Mouse (Mus musculus) lung, embryonic 14.5 days (tissue): Measurements from ENCODE around the gene Pcsk6. TPM values are rescaled to one million over a fixed set of nuclear protein-coding genes. Genes with fewer than 3 reads are reported as not detected.

Experiments used
- ATAC-seq: fragments of 200-750 bp; cut with Nextera tagmentation; 2 replicates; pipeline ENCODE4 v1.8.0; 2017; ENCODE audit warnings: mild to moderate bottlenecking, moderate TSS enrichment, moderate library complexity; ENCODE audit not compliant: insufficient read depth
- DNase-seq: peaks from one replicate; pipeline ENCODE4 v3.0.0-alpha.2; 2015
- H3K27ac ChIP-seq: fragments of 300-500 bp; sonication (generic); 2 replicates; pipeline ENCODE4 v1.5.1; 2014; ENCODE audit warnings: low read depth, mild to moderate bottlenecking, moderate library complexity
- H3K27me3 ChIP-seq: fragments of 300-500 bp; sonication (generic); 2 replicates; pipeline ENCODE4 v1.6.1; 2014; ENCODE audit warnings: low read length, control low read depth; ENCODE audit not compliant: insufficient read depth
- H3K36me3 ChIP-seq: fragments of 300-500 bp; sonication (generic); 2 replicates; pipeline ENCODE4 v1.6.1; 2014; ENCODE audit warnings: control low read depth; ENCODE audit not compliant: insufficient read depth
- H3K4me1 ChIP-seq: fragments of 300-500 bp; sonication (generic); 2 replicates; pipeline ENCODE4 v1.6.1; 2014; ENCODE audit warnings: antibody characterized with exemption, control low read depth; ENCODE audit not compliant: insufficient read depth
- H3K4me2 ChIP-seq: fragments of 300-500 bp; sonication (generic); 2 replicates; pipeline ENCODE4 v1.6.1; 2014; ENCODE audit warnings: mild to moderate bottlenecking
- H3K4me3 ChIP-seq: fragments of 300-500 bp; sonication (generic); 2 replicates; pipeline ENCODE4 v1.5.1; 2014; ENCODE audit warnings: low read depth, low read length
- H3K9ac ChIP-seq: fragments of 300-500 bp; sonication (generic); 2 replicates; pipeline ENCODE4 v1.6.1; 2014
- H3K9me3 ChIP-seq: fragments of 300-500 bp; sonication (generic); 2 replicates; pipeline ENCODE4 v1.6.1; 2016; ENCODE audit warnings: low read depth, low read length, control low read depth
- CTCF ChIP-seq: IDR thresholded peaks from 2 replicates; pipeline ENCODE4 v1.5.1; 2016; ENCODE audit warnings: antibody characterized with exemption, low read depth
- WGBS: fragments of 180-500 bp; shearing (Covaris S2); extraction: QIAGEN DNeasy Blood & Tissue Kit; methylation state at CpG from one replicate; pipeline ENCODE4 v1.1.7; 2014; 5-methylcytosine and 5-hydroxymethylcytosine counted together
- polyA plus RNA-seq: library from polyadenylated mRNA; unstranded; fragments of >200 nt; fragmentation: Nextera tagmentation; extraction: Ambion mirVana; gene quantifications from 2 replicates; pipeline ENCODE4 v1.2.1, GENCODE M21; 2014

The Pcsk6 gene
- polyA plus RNA-seq, 1 experiment from 2014 or later: 9.2 TPM

- 0 out of 2 replicates have a peak, but pooled peaks cover 5% of the 10 kb centered on the region for H3K4me1 ChIP-seq
- peak overlapping the region; percentile 46 for H3K4me2 ChIP-seq
- 32% methylated on average over 12 of the region's 12 CpGs for WGBS
- H3K9ac ChIP-seq: no peak overlapping the region
- no peak for TF ChIP-seq CTCF
- H3K4me3 ChIP-seq: no peak overlapping the region
- 0 out of 2 replicates have a peak overlapping the region, but pooled peaks have one; percentile 12 for H3K27ac ChIP-seq
- peak; percentile 39 for DNase-seq
- H3K9me3 ChIP-seq: no peaks in the 10 kb centered on the region
- peak; percentile 31 for ATAC-seq
- no peaks in the 10 kb centered on the region for H3K36me3 ChIP-seq
- H3K27me3 ChIP-seq: no peaks in the 10 kb centered on the region
Measured at GRCm38 (mm10) chr7:65881290-65881688, 19.8 kb downstream of the Pcsk6 start.

- Histone ChIP-seq H3K4me2 (no peak overlapping the region), H3K27ac (no peak overlapping the region), H3K9ac (no peak overlapping the region), H3K9me3 (no peaks in the 10 kb centered on the region), H3K4me1 (0 out of 2 replicates have a peak, but pooled peaks cover 5% of the 10 kb centered on the region), H3K4me3 (no peak overlapping the region), H3K36me3 (no peaks in the 10 kb centered on the region), H3K27me3 (no peaks in the 10 kb centered on the region)
- WGBS: 42% methylated on average over 4 of the region's 4 CpGs
- no peak for DNase-seq
- ATAC-seq: no peak
- no peak for TF ChIP-seq CTCF
Measured at GRCm38 (mm10) chr7:65884928-65885327, 23.4 kb downstream of the Pcsk6 start.

- peak; percentile 43 for TF ChIP-seq CTCF
- Histone ChIP-seq H3K27me3 (no peaks in the 10 kb centered on the region), H3K4me2 (no peak overlapping the region), H3K4me3 (no peak overlapping the region), H3K9ac (no peak overlapping the region), H3K36me3 (no peaks in the 10 kb centered on the region), H3K4me1 (0 out of 2 replicates have a peak, but pooled peaks cover 5% of the 10 kb centered on the region), H3K27ac (no peak overlapping the region), H3K9me3 (no peaks in the 10 kb centered on the region)
- ATAC-seq: no peak
- WGBS: 94% methylated on average over 6 of the region's 6 CpGs
- no peak for DNase-seq
Measured at GRCm38 (mm10) chr7:65885819-65886218, 24.3 kb downstream of the Pcsk6 start.

GRCm38 (mm10) chr7:65891831-65892230, 30.3 kb downstream of the Pcsk6 start:
- Histone ChIP-seq H3K4me3 (no peak overlapping the region), H3K9me3 (no peaks in the 10 kb centered on the region), H3K4me2 (no peak overlapping the region), H3K36me3 (no peaks in the 10 kb centered on the region), H3K4me1 (no peaks in the 10 kb centered on the region), H3K27ac (no peak overlapping the region), H3K27me3 (no peaks in the 10 kb centered on the region), H3K9ac (no peak overlapping the region)
- no peak for TF ChIP-seq CTCF
- DNase-seq: no peak
- WGBS: 78% methylated on average over 7 of the region's 7 CpGs
- ATAC-seq: no peak

GRCm38 (mm10) chr7:65892264-65892828, 30.8 kb downstream of the Pcsk6 start:
- Histone ChIP-seq H3K9ac (no peak overlapping the region), H3K4me1 (no peaks in the 10 kb centered on the region), H3K27me3 (no peaks in the 10 kb centered on the region), H3K4me2 (no peak overlapping the region), H3K9me3 (no peaks in the 10 kb centered on the region), H3K4me3 (no peak overlapping the region), H3K36me3 (no peaks in the 10 kb centered on the region), H3K27ac (no peak overlapping the region)
- ATAC-seq: no peak
- no peak for TF ChIP-seq CTCF
- 67% methylated on average over 9 of the region's 9 CpGs for WGBS
- no peak for DNase-seq

- TF ChIP-seq CTCF: no peak
- H3K4me1 ChIP-seq: no peaks in the 10 kb centered on the region
- H3K4me3 ChIP-seq: no peak overlapping the region
- no peak for DNase-seq
- H3K27ac ChIP-seq: no peak overlapping the region
- 65% methylated on average over 10 of the region's 10 CpGs for WGBS
- no peak overlapping the region for H3K4me2 ChIP-seq
- ATAC-seq: no peak
- no peak overlapping the region for H3K9ac ChIP-seq
- no peaks in the 10 kb centered on the region for H3K36me3 ChIP-seq
- no peaks in the 10 kb centered on the region for H3K27me3 ChIP-seq
- H3K9me3 ChIP-seq: no peaks in the 10 kb centered on the region
Measured at GRCm38 (mm10) chr7:65893546-65893945, 32.0 kb downstream of the Pcsk6 start.

GRCm38 (mm10) chr7:65895262-65895661, 33.7 kb downstream of the Pcsk6 start:
- no peak for TF ChIP-seq CTCF
- Histone ChIP-seq H3K27me3 (no peaks in the 10 kb centered on the region), H3K4me1 (no peaks in the 10 kb centered on the region), H3K9me3 (no peaks in the 10 kb centered on the region), H3K27ac (no peak overlapping the region), H3K36me3 (no peaks in the 10 kb centered on the region), H3K9ac (no peak overlapping the region), H3K4me2 (no peak overlapping the region), H3K4me3 (no peak overlapping the region)
- ATAC-seq: no peak
- WGBS: 72% methylated on average over 5 of the region's 5 CpGs
- DNase-seq: no peak
